Mouse (Mus musculus) ovary, postnatal 10 days (tissue): Measurements from ENCODE around the gene Olfr585.

Source experiments
- DNase-seq: peaks from one replicate; pipeline ENCODE4 v3.0.0; 2022; ENCODE audit warnings: low spot score

The Olfr585 gene

DNA sequence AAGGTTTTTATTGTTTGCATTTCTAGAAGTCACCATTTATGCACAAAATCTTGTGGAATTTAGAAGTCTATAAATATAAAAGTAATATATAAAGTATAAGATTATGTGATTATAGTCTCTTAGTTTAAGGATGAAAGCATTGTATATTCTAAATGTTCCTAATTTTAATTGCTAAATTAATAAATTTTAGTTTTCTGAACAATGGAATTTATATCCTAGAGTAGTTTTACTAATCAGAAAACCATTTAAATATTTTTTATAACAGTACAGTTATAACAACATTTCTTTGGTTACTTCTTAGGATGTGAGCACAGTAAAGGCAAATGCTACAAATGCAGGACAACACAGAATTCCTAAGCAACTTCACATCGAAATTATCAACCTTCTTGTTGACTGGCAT lies at the start of gene Olfr585:
Gene Olfr585 (plus strand): TSS at position 301 of the 400 bp plus-strand sequence.
- DNase-seq = no peak

DNA sequence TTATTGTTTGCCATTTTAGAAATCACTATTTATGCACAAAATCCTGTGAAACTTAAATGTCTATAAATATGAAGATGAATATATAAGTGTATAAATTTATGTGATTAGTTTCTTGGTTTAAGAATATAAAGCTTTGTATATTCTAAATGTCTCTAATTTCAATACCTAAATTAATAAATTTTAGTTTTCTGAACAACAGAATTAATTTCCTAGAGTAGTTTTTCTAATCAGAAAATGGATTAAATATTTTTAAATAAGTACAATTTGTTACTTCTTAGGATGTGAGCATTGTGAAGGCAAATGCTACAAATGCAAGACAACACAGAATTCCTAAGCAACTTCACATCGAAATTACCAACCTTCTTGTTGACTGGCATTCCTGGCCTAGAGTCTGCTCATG lies 46.5 kb upstream of the Olfr585 start, which contains the start of gene Olfr583:
Gene Olfr583 (plus strand): TSS at position 301 of the 400 bp plus-strand sequence.
- DNase-seq = no peak

GRCm38 (mm10) chr7:103081585-103081984 lies 15.9 kb upstream of the Olfr585 start, which contains the start of gene Olfr584:
Gene Olfr584 (plus strand): TSS chr7:103081885.
- no peak for DNase-seq

- no peak for DNase-seq
Measured at GRCm38 (mm10) chr7:103119406-103119805, 21.9 kb downstream of the Olfr585 start.

DNA sequence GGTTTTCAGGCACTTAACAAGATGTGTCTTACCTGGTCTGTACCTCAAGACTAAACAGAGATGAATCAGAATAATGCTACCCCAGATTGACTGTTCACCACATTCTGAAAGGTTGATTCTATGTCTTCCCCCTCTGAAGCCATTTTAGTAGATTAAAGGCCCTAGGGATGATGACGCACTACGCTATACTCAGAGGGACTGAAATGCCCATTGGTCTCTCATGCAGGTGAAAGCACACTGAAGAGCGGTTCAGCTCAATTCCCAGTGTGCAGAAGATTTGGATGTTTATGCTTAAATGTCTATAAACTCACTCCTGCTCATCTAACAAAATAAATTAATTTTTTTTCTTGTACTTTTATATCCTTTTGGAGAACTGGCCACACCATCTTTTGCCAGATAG lies 28.0 kb downstream of the Olfr585 start, which contains the start of gene Olfr586:
Gene Olfr586 (minus strand): TSS at position 101 of the 400 bp plus-strand sequence.
- no peak for DNase-seq

DNA sequence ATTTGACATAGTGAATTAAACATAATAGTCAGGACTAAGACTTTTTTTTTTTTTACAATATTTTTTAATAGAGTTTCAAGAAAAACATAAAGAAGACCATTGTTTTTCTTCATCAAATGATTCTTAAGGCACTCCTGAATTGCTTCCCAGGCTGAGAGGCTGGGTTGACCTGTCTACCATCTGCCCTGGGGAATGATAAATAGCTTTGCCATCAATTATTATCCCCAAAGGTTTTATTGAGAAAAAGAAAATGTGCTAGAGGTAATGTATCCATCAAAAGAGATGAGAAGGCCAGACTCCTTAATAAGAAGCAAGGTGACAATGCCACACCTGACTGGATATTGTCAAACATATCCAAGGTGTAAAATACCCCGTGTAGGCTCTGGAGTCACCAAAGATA lies 43.1 kb downstream of the Olfr585 start, which contains the start of gene Olfr588-ps1:
Gene Olfr588-ps1 (plus strand): TSS at position 301 of the 400 bp plus-strand sequence.
- no peak for DNase-seq
